Mouse (Mus musculus): Measurements from ENCODE around the gene Rgs7. TPM values are rescaled to one million over a fixed set of nuclear protein-coding genes. Genes with fewer than 3 reads are reported as not detected.

Rgs7 gene
- polyA plus RNA-seq, 1 experiment from 2014 or later: 0.53 TPM

DNA sequence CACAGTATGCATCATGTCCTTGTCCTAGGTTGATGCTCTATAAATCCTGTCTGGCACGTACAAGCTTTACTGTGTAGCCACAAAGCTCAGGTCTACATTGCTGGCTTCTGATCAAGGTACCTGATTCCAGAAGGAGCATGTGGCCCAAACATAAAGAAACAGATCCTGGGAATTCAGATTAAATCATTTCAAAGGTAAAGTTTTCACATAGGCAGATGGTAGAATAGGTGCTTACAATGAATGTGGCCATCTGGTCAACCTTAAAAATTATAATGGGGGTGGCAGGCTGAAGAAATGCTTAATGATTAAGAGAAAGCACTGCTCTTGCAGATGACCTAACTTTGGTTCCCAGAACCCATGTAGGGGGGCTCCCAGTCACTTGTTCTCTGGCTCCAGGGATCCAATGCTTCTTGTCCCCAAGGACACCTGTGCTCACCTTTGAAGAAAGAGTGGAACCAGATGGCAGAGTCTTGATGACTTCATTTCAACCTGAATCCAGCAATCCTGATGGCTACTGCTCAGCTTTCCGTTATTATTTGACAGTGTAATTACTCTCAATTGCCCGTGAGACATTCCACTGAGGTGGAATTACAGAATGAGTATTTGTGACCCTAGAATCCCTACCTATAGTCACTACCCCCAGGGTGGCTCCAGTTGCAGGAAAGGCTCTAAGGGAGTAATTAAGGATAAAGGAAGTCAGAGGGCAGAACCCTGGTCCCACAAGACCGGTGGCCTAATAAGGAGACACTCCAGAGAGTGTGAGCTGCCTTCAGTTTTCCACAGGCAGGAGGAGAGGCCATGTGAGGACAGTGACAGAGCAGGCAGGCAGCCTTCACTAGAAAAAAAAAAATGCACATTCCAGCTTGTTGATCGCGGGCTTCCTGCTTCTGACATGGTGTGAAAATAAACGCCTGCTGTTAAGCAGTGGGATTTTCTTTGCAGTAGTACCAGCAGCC, 132.6 kb downstream of the Rgs7 start:
- Histone ChIP-seq H3K4me3 (no peak overlapping the region), H3K27me3 (replicated peaks) (no peaks in the 10 kb centered on the region), H3K36me3 (no peaks in the 10 kb centered on the region), H3K4me2 (no peak overlapping the region), H3K27ac (replicated peaks) (no peak overlapping the region), H3K9ac (no peak overlapping the region), H3K4me1 (peaks cover 12% of the 10 kb centered on the region), H3K9me3 (no peaks in the 10 kb centered on the region)
- no peak for ATAC-seq (ENCODE audit: extremely low read depth, insufficient number of reproducible peaks, low FRiP score, low TSS enrichment)
- WGBS: 38% methylated on average over 7 of the region's 7 CpGs

DNA sequence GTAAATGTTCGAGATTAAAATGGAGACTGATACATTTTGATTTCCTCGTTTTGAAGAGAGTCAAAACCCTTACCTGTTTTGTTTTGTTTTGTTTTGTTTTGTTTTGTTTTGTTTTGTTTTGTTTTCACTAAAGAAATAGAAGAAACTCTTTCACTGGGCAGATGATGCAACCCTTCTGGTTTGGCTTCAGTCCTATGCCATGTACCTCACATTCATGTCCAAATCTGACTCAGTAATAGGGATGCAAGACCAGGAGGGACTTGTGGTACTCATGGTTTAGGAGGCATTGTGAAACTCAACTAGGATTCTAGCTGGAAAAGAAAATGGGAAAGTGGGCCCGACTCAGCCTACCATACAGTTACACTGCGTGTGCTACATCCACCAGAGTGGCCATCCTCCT, 139.4 kb downstream of the Rgs7 start:
- WGBS: 67% methylated on average over 4 of the region's 4 CpGs
- no peak overlapping the region for H3K9ac ChIP-seq
- no peak overlapping the region for H3K4me3 ChIP-seq
- H3K27ac ChIP-seq (replicated peaks): no peak overlapping the region
- no peaks in the 10 kb centered on the region for H3K36me3 ChIP-seq
- H3K27me3 ChIP-seq (replicated peaks): no peaks in the 10 kb centered on the region
- no peaks in the 10 kb centered on the region for H3K4me1 ChIP-seq
- ATAC-seq (ENCODE audit: extremely low read depth, insufficient number of reproducible peaks, low FRiP score, low TSS enrichment): no peak
- no peak overlapping the region for H3K4me2 ChIP-seq
- no peaks in the 10 kb centered on the region for H3K9me3 ChIP-seq

DNA sequence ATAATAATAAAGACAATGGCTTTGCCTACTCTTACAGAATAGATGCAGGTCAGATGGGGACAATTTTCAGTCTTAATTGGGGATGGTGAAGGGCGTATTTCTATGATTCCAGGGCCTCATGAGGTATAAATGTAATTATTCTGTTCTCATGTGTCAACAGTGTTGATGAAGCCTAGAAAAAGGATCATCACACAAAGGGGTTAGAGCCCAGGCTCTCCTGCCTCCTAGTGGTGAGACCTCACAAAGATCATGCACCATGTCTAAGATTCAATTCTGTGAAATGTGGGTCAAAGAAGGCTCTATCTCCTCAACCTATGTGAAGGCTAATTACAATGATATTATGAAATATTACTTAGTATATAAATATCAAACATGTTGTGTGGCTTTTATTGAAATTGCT, 146.1 kb downstream of the Rgs7 start:
- Histone ChIP-seq H3K27ac (replicated peaks) (no peak overlapping the region), H3K4me1 (no peaks in the 10 kb centered on the region), H3K4me2 (no peak overlapping the region), H3K36me3 (no peaks in the 10 kb centered on the region), H3K9ac (no peak overlapping the region), H3K4me3 (no peak overlapping the region), H3K9me3 (no peaks in the 10 kb centered on the region), H3K27me3 (replicated peaks) (no peaks in the 10 kb centered on the region)
- 76% methylated on average over 1 of the region's 1 CpGs for WGBS
- ATAC-seq (ENCODE audit: extremely low read depth, insufficient number of reproducible peaks, low FRiP score, low TSS enrichment): no peak

DNA sequence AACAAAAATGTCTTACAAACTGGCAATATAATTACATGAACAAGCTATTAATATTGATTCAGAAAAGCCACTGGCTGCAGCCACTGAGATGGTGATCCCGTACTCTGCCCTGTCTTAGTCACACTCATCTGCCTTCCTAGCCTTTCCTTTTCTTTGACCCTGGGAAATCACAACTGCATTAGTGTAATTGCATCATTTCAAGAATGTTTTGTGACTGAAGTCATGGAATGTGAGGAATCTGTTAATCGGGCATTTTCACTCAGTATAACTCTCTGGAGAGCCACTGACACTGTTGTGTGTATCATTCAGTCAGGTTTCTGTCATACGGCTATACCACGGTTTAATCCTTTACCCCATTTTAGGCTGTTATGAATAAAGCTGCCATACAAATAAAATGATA, 156.1 kb downstream of the Rgs7 start:
- H3K9me3 ChIP-seq: no peaks in the 10 kb centered on the region
- no peaks in the 10 kb centered on the region for H3K36me3 ChIP-seq
- peaks cover 27% of the 10 kb centered on the region for H3K4me1 ChIP-seq
- ATAC-seq (ENCODE audit: extremely low read depth, insufficient number of reproducible peaks, low FRiP score, low TSS enrichment): no peak
- H3K4me2 ChIP-seq: no peak overlapping the region
- H3K9ac ChIP-seq: no peak overlapping the region
- no peak overlapping the region for H3K27ac ChIP-seq (replicated peaks)
- 54% methylated on average over 4 of the region's 4 CpGs for WGBS
- no peaks in the 10 kb centered on the region for H3K27me3 ChIP-seq (replicated peaks)
- H3K4me3 ChIP-seq: no peak overlapping the region

DNA sequence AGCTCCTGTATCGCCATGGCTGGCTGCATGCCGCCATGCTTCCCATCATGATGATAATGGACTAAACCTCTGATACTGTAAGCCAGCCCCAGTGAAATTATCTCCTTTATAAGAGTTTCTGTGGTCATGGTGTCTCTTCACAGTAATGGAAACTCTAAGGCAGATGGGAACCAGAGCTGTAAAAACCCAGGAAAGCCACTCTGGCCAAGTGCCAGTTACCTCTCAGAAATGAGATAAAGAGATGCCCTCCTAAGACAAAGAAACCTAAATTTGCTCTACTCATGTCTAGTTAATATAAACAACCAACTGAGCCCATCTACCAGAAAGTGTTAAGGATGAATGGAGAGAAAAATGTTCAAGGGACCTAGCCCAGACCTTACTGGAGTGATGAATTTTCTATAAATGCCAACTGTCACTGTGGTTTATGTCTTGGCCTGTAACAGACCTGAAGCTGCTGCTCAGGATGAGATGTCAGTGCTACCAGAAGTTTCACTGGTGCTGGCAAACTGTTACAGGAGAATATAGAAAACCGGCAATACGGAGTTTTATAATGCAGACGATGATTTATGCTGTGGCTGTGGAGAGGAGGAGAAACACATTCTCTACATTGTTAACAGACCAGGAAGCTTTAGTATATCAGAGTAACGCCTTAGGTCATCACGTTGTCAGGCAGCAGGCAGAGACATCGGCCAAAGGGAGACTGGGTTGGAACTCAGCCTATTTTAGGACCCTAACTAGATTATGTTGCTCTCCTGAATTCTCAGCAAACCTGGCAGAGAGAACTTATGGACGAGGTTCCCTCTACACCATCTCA, 159.1 kb downstream of the Rgs7 start:
- no peak overlapping the region for H3K9ac ChIP-seq
- peaks cover 27% of the 10 kb centered on the region for H3K4me1 ChIP-seq
- WGBS: 44% methylated on average over 9 of the region's 9 CpGs
- H3K27ac ChIP-seq (replicated peaks): peak overlapping the region; percentile 36; the same call in 1 of the 2 replicates
- no peak overlapping the region for H3K4me2 ChIP-seq
- H3K36me3 ChIP-seq: no peaks in the 10 kb centered on the region
- no peaks in the 10 kb centered on the region for H3K9me3 ChIP-seq
- H3K4me3 ChIP-seq: no peak overlapping the region
- no peaks in the 10 kb centered on the region for H3K27me3 ChIP-seq (replicated peaks)
- no peak for ATAC-seq (ENCODE audit: extremely low read depth, insufficient number of reproducible peaks, low FRiP score, low TSS enrichment)

DNA sequence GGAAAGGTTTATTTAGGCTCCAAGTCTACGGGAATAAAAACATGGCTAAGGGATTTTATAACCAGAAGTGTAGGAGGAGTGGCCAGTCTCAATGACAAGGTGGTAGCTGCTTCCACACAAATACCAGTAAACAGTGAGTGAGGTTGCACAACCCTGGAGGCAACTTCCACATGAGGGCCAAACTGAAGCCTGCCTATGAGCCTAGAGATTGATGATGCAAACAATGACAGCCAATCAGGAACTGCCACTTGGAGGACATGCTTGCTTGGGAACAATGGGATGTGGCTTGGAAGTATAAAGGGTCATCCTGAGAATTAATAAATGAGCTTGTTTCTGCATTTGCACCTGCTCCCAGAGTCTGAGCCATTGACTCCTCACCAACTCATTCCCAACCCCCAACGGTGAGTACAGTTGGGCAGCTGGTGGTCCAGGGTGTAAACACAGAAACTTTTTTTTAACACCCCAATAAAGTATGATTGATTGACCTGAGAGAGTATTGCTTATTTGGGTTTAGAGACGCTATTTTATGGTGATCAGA, 162.3 kb downstream of the Rgs7 start:
- no peak for ATAC-seq (ENCODE audit: extremely low read depth, insufficient number of reproducible peaks, low FRiP score, low TSS enrichment)
- Histone ChIP-seq H3K9me3 (no peaks in the 10 kb centered on the region), H3K4me3 (no peak overlapping the region), H3K4me1 (peaks cover 27% of the 10 kb centered on the region), H3K36me3 (no peaks in the 10 kb centered on the region), H3K9ac (no peak overlapping the region), H3K27me3 (replicated peaks) (no peaks in the 10 kb centered on the region), H3K27ac (replicated peaks) (no peak overlapping the region), H3K4me2 (no peak overlapping the region)
- WGBS: 76% methylated on average over 3 of the region's 3 CpGs

DNA sequence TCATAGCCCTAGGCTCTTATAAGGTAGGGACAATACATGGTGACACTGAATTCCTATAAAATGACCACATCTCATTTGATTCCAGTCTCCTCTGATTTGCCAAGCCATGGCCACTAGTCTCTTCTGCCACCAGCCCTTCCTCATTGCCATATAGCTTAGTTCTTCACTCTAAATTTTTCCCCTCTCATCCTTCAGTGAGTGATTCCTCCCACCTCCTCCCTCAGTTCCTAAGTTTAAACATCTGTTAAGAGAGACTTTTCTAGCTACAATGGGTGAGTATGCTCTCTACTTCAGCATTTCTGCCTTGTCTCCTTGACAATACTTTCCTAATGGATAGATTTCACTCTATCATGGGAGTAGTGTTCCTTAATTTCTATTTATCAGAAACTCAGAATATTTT, 169.5 kb downstream of the Rgs7 start:
- H3K27me3 ChIP-seq (replicated peaks): no peaks in the 10 kb centered on the region
- no peak overlapping the region for H3K4me3 ChIP-seq
- H3K9ac ChIP-seq: no peak overlapping the region
- no peak for ATAC-seq (ENCODE audit: extremely low read depth, insufficient number of reproducible peaks, low FRiP score, low TSS enrichment)
- no peaks in the 10 kb centered on the region for H3K36me3 ChIP-seq
- no peaks in the 10 kb centered on the region for H3K9me3 ChIP-seq
- H3K4me1 ChIP-seq: no peaks in the 10 kb centered on the region
- no peak overlapping the region for H3K27ac ChIP-seq (replicated peaks)
- no peak overlapping the region for H3K4me2 ChIP-seq

DNA sequence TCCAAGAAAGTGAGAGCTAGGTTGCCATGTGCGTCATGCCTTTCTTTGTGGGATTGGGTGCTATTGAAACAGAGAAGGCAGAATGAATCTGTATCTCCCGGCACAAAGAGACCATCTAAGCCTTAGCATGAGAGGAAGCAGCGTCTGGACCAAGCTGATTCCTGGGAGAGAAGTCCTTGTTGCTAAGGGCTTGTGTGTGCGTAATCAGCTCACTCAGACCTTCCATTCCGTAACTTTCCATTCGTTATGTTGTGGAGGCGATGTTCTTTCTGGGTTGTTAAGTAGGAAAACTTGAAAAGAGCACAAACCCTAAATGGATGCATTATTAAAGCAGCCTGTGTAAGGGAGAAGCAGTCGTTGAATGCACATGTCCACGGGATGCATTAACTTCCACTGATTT, 173.1 kb downstream of the Rgs7 start:
- no peaks in the 10 kb centered on the region for H3K36me3 ChIP-seq
- ATAC-seq (ENCODE audit: extremely low read depth, insufficient number of reproducible peaks, low FRiP score, low TSS enrichment): no peak
- no peak overlapping the region for H3K9ac ChIP-seq
- no peak overlapping the region for H3K27ac ChIP-seq (replicated peaks)
- H3K4me2 ChIP-seq: no peak overlapping the region
- H3K9me3 ChIP-seq: no peaks in the 10 kb centered on the region
- no peaks in the 10 kb centered on the region for H3K27me3 ChIP-seq (replicated peaks)
- no peaks in the 10 kb centered on the region for H3K4me1 ChIP-seq
- H3K4me3 ChIP-seq: no peak overlapping the region
- 75% methylated on average over 9 of the region's 9 CpGs for WGBS

DNA sequence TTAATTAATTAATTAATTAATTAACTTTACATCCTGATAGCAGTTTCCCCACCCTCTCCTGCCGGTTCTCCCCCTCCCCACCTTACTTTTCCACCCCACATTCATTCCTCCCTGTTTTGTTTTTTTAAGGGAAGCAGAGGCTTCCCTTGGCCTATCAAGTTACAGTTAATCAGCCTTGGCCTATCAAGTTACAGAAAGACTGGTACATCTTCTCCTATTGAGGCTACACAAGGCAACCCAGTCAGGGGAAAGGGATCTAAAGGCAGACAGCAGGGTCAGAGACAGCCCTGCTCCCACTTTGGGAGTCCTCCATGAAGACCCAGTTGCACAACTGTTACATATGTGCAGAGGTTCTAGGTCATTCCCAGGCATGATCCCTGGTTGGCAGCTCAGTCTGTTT, 175.0 kb downstream of the Rgs7 start:
- Histone ChIP-seq H3K4me1 (no peaks in the 10 kb centered on the region), H3K4me2 (no peak overlapping the region), H3K9ac (no peak overlapping the region), H3K36me3 (no peaks in the 10 kb centered on the region), H3K9me3 (no peaks in the 10 kb centered on the region), H3K4me3 (no peak overlapping the region), H3K27me3 (replicated peaks) (no peaks in the 10 kb centered on the region), H3K27ac (replicated peaks) (no peak overlapping the region)
- 19% methylated on average over 1 of the region's 1 CpGs for WGBS
- ATAC-seq (ENCODE audit: extremely low read depth, insufficient number of reproducible peaks, low FRiP score, low TSS enrichment): no peak

DNA sequence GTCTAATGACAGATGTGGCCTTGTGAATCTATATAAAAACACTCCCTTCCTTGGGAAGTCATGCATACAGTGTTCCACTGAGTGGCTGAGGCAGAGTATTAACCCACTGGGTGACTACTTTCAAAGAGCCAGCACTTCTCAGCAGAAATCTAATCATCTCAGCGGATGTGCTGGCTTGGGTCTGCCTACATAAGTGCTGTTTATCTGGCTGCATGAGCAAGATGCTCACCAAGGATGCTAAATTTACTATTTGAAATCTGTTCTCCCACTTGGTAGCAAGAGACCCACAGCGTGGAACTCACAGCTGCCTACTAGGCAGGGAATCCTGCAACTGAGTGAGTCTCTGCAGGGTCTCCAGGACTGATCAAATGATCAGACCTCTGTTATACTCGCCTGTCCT, 184.7 kb downstream of the Rgs7 start:
- H3K4me2 ChIP-seq: no peak overlapping the region
- ATAC-seq (ENCODE audit: extremely low read depth, insufficient number of reproducible peaks, low FRiP score, low TSS enrichment): no peak
- no peak overlapping the region for H3K27ac ChIP-seq (replicated peaks)

DNA sequence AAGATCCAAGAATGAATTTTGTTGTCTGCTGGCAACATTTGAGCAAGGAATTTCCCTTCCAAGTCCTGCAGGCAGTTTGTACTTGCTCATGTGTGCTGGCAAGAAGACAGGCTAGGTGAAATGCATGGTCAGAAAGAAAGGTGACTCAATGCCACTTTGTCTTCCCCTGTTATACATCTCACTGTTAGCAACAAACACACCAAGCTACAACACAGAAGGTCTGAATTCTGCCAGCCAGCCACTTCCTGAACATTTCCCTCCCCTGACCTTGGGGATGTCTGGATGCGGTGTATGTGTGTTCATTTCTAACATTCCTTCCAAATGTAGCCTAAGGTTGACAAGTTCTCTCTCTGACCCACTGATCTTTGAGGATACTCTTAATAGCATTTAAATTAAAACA, 191.4 kb downstream of the Rgs7 start:
- Histone ChIP-seq H3K27ac (replicated peaks) (no peak overlapping the region), H3K4me3 (no peak overlapping the region), H3K9ac (no peak overlapping the region), H3K4me1 (no peaks in the 10 kb centered on the region), H3K9me3 (no peaks in the 10 kb centered on the region), H3K36me3 (no peaks in the 10 kb centered on the region), H3K27me3 (replicated peaks) (no peaks in the 10 kb centered on the region), H3K4me2 (no peak overlapping the region)
- WGBS: 49% methylated on average over 1 of the region's 1 CpGs
- no peak for ATAC-seq (ENCODE audit: extremely low read depth, insufficient number of reproducible peaks, low FRiP score, low TSS enrichment)

More for the DNA sequence above, 184.7 kb downstream of the Rgs7 start:
- Histone ChIP-seq H3K4me3 (no peak overlapping the region), H3K9me3 (no peaks in the 10 kb centered on the region), H3K36me3 (no peaks in the 10 kb centered on the region), H3K4me1 (no peaks in the 10 kb centered on the region), H3K27me3 (replicated peaks) (no peaks in the 10 kb centered on the region), H3K9ac (no peak overlapping the region)
- 54% methylated on average over 3 of the region's 3 CpGs for WGBS
